Mouse (Mus musculus): Measurements from ENCODE around the gene Cyp39a1.

DNA sequence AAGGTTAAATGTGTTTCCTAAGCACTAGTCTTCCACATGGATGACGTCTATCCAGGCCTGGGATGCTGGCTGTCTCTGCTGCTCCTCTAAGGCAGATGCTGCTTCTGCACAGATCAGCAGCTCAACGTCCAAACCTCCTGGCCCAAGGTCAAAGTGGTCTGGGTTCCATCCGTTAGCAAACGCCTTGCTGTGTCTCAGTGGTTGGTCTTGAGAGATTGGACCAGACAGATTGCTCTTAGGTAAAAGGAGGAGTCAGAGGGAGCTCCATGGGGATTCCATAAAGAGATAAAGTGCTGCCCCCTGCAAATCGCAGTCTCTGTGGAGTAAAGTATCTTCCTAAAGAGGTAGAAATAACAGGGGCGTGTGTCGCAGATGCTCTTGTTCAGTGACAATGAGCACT is 24.0 kb upstream of the Cyp39a1 start:
- TF ChIP-seq CTCF (IDR thresholded peaks at IDR 0.05; ENCODE audit: borderline replicate concordance, insufficient read depth, low read length) = no peak
- no peak for TF ChIP-seq POLR2A (IDR thresholded peaks at IDR 0.05; ENCODE audit: low read depth, low read length)
